Mouse (Mus musculus) retina, postnatal 1 day (tissue): ENCODE data around the gene Snx4.
A peak's percentile ranks its signal among the peaks of the same experiment; 100 is the strongest.

Source experiments
- DNase-seq: peaks from one replicate; pipeline ENCODE4 v3.0.0-alpha.2; 2012

Gene Snx4

GRCm38 (mm10) chr16:33344875-33345274 lies 93.6 kb downstream of the Snx4 start:
- peak; percentile 5 for DNase-seq

GRCm38 (mm10) chr16:33346376-33346775 lies 95.1 kb downstream of the Snx4 start:
- DNase-seq: no peak

DNA sequence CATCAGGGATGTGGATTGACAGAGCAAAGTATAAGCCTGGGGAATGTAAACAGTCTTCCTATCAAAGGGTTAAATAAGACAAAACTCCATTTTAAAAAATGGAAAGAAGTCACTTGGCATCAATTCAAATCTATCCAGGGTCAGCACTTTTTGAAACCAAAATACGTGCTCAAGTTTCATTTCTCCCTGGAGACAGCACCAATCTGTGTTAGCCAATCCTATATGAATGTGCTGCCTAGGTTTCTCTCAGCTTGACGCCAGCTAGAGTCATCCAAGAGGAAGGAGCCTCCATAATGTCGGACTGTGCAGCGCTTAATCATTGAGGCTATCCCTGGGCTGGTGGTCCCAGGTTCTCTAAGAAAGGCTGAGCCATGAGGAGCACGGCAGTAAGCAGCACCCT lies 95.9 kb downstream of the Snx4 start:
- no peak for DNase-seq
